In genomic region chr12:80114892-80115141, GRCm38 (mm10) we compare ENCODE assay signal across 7 mouse cellular contexts. TPM values are rescaled to one million over a fixed set of nuclear protein-coding genes. Genes with fewer than 3 reads are reported as not detected.
DNase-seq lines count a peak whose midpoint lies in the region; ATAC-seq and TF ChIP-seq lines count a peak whose summit lies in the region.

No protein-coding gene starts in this region.

- H3K9ac ChIP-seq in embryonic facial prominence, embryonic 14.5 days (ENCODE audit: low read depth, low read length): peak overlapping the region; percentile 88
- peak overlapping the region; percentile 65 for H3K9ac ChIP-seq in limb, embryonic 11.5 days (ENCODE audit: low read length)
- H3K9ac ChIP-seq in neural tube, embryonic 14.5 days (replicated peaks; ENCODE audit: low read depth, low read length): peak overlapping the region; percentile 84

- peak overlapping the region; percentile 87 for H3K4me2 ChIP-seq in embryonic facial prominence, embryonic 14.5 days (ENCODE audit: low read depth, low read length)
- H3K4me2 ChIP-seq in limb, embryonic 11.5 days (ENCODE audit: low read depth, severe bottlenecking): peak overlapping the region; percentile 52
- H3K4me2 ChIP-seq in neural tube, embryonic 14.5 days (ENCODE audit: low read depth, low read length): peak overlapping the region; percentile 90

- H3K27ac ChIP-seq in spleen, adult 2 months (ENCODE audit: insufficient read depth, low read length): peak overlapping the region; percentile 100
- peak overlapping the region; percentile 99 for H3K27ac ChIP-seq in embryonic facial prominence, embryonic 14.5 days (replicated peaks; ENCODE audit: low read depth, low read length)
- peak overlapping the region; percentile 99 for H3K27ac ChIP-seq in limb, embryonic 11.5 days (replicated peaks; ENCODE audit: low read depth, low read length)
- peak overlapping the region; percentile 94 for H3K27ac ChIP-seq in neural tube, embryonic 14.5 days (ENCODE audit: low read depth, low read length)

- peaks cover 13% of the 10 kb centered on the region for H3K4me1 ChIP-seq in spleen, adult 2 months (ENCODE audit: control insufficient read depth, insufficient read depth, insufficient read length)
- peaks cover 9% of the 10 kb centered on the region; the same call in 1 of the 2 replicates for H3K4me1 ChIP-seq in embryonic facial prominence, embryonic 14.5 days (ENCODE audit: control insufficient read depth, insufficient read depth, low read length)
- H3K4me1 ChIP-seq in limb, embryonic 11.5 days (ENCODE audit: control insufficient read depth, insufficient read depth, low read length): peaks cover 6% of the 10 kb centered on the region; the same call in 1 of the 2 replicates
- peaks cover 13% of the 10 kb centered on the region; the same call in 1 of the 2 replicates for H3K4me1 ChIP-seq in neural tube, embryonic 14.5 days (ENCODE audit: control insufficient read depth, insufficient read depth, low read length)

- TF ChIP-seq CTCF in spleen, adult 2 months (IDR thresholded peaks at IDR 0.05; ENCODE audit: extremely low read depth, insufficient read depth, insufficient read length, insufficient replicate concordance): no peak

- WGBS in spleen, adult 2 months: under 1% methylated on average over 8 of the region's 8 CpGs
- WGBS in embryonic facial prominence, embryonic 14.5 days: 0% methylated on average over 8 of the region's 8 CpGs
- WGBS in limb, embryonic 11.5 days: 0% methylated on average over 8 of the region's 8 CpGs
- under 1% methylated on average over 8 of the region's 8 CpGs for WGBS in neural tube, embryonic 14.5 days

- no peak for DNase-seq in spleen, adult 2 months (ENCODE audit: low read depth in 1 of 2, low spot score in 2 of 2)
- no peak for DNase-seq in spleen, postnatal 36 days (ENCODE audit: low spot score in 2 of 2)
- peak; percentile 95 for DNase-seq in embryonic facial prominence, embryonic 14.5 days (ENCODE audit: low spot score)
- DNase-seq in limb, embryonic 11.5 days (ENCODE audit: low spot score): no peak
- no peak for DNase-seq in cerebellum, adult 11-12 months
- no peak for DNase-seq in kidney, postnatal 10 days

- H3K36me3 ChIP-seq in spleen, adult 2 months (ENCODE audit: control insufficient read depth, insufficient read depth, low read length): peaks cover 22% of the 10 kb centered on the region
- peaks cover 16% of the 10 kb centered on the region for H3K36me3 ChIP-seq in embryonic facial prominence, embryonic 14.5 days (ENCODE audit: control insufficient read depth, insufficient read depth, low read length)
- H3K36me3 ChIP-seq in limb, embryonic 11.5 days (ENCODE audit: control insufficient read depth, insufficient read depth, low read length): peaks cover 4% of the 10 kb centered on the region; the same call in 1 of the 2 replicates
- H3K36me3 ChIP-seq in neural tube, embryonic 14.5 days (ENCODE audit: control insufficient read depth, insufficient read depth, low read length): no peaks in the 10 kb centered on the region

- no peaks in the 10 kb centered on the region for H3K9me3 ChIP-seq in embryonic facial prominence, embryonic 14.5 days (ENCODE audit: control insufficient read depth, low read length)
- no peaks in the 10 kb centered on the region for H3K9me3 ChIP-seq in limb, embryonic 11.5 days (ENCODE audit: control insufficient read depth, low read length)
- no peaks in the 10 kb centered on the region for H3K9me3 ChIP-seq in neural tube, embryonic 14.5 days (ENCODE audit: control insufficient read depth, low read length)

- peak overlapping the region; percentile 77 for H3K4me3 ChIP-seq in spleen, adult 2 months (ENCODE audit: extremely low read depth, insufficient read depth, insufficient read length)
- peak overlapping the region; percentile 82 for H3K4me3 ChIP-seq in embryonic facial prominence, embryonic 14.5 days (ENCODE audit: low read depth, low read length)
- peak overlapping the region; percentile 66 for H3K4me3 ChIP-seq in limb, embryonic 11.5 days (ENCODE audit: low read depth, low read length)
- peak overlapping the region; percentile 75 for H3K4me3 ChIP-seq in neural tube, embryonic 14.5 days (ENCODE audit: low read depth, low read length)

- no peaks in the 10 kb centered on the region for H3K27me3 ChIP-seq in spleen, adult 2 months (ENCODE audit: control insufficient read depth, insufficient read depth, low read length)
- H3K27me3 ChIP-seq in embryonic facial prominence, embryonic 14.5 days (replicated peaks; ENCODE audit: control insufficient read depth, insufficient read depth, low read length): no peaks in the 10 kb centered on the region
- H3K27me3 ChIP-seq in limb, embryonic 11.5 days (ENCODE audit: control insufficient read depth, insufficient read depth, low read length): no peaks in the 10 kb centered on the region
- peaks cover 5% of the 10 kb centered on the region for H3K27me3 ChIP-seq in neural tube, embryonic 14.5 days (ENCODE audit: control insufficient read depth, insufficient read depth, low read length)

- peak; percentile 10 for ATAC-seq in embryonic facial prominence, embryonic 14.5 days (ENCODE audit: low read depth)
- peak; percentile 49; the same call in 1 of the 2 replicates for ATAC-seq in limb, embryonic 11.5 days (ENCODE audit: insufficient number of reproducible peaks, low FRiP score, low TSS enrichment, low read depth)
- no peak for ATAC-seq in neural tube, embryonic 14.5 days (ENCODE audit: low read depth)

- TF ChIP-seq POLR2A in spleen, adult 2 months (IDR thresholded peaks at IDR 0.05; ENCODE audit: low read depth, low read length): no peak

RNA-seq across cellular contexts. Expression of gene Zfp36l1, which starts 2.0 kb away (rescaled TPM):
- polyA plus RNA-seq in spleen, adult 2 months (2012; rRNA removed): 251 and 372 TPM in 2 replicates
- polyA plus RNA-seq in embryonic facial prominence, embryonic 14.5 days (2014; fragmentation: Nextera tagmentation; extraction: Ambion mirVana): 145 and 151 TPM in 2 replicates
- polyA plus RNA-seq in limb, embryonic 11.5 days (2014; fragmentation: Nextera tagmentation; extraction: Ambion mirVana): 140 and 149 TPM in 2 replicates
- 26.6 and 41.0 TPM in 2 replicates for polyA plus RNA-seq in neural tube, embryonic 14.5 days (2014; fragmentation: Nextera tagmentation; extraction: Ambion mirVana)
